Mouse (Mus musculus): ENCODE data around the gene Crybg2.

DNA sequence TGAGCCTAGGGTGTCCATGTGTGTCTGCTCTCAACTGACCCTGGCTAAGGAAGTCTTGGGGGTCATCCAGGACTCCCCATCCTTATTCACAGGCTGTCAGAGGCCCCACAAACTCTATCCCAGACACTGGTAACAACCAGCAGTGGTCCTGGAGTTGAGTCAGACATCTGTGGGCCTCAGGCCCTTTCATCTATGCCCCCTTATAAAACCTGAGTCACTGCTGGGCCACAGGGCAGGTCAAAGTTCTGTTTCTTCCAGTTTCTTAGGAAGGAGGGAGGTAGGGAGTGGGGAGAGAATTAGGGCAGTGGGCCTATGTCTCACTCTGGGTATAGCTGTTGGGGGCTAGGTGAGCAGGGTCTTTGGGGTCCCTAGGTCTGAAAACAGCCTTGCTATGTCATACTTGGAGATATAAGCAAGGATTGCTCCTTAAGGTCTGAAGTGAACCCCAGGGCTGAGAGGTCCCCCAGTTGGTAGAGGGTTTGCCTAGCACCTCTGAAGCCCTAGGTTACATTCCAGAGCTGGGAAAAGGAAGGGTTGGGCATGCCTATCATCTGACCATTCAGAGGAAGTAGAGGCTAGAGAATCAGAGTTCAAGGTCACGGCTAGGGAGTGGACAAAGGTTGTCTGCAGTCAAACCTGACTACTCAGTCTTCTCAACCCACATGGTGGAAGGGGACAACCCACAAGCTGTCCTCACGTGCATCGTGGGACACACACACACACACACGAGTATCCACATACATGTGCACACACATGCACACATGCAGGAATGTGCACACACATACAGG lies 8.4 kb downstream of the Crybg2 start:
- TF ChIP-seq CTCF (IDR thresholded peaks at IDR 0.05; ENCODE audit: extremely low read depth, insufficient read length, insufficient replicate concordance, low read depth, low read length) (no peak), POLR2A (IDR thresholded peaks at IDR 0.05; ENCODE audit: low read depth, low read length) (no peak)
